Mouse (Mus musculus): ENCODE data around the gene Arsb. TPM values are rescaled to one million over a fixed set of nuclear protein-coding genes. Genes with fewer than 3 reads are reported as not detected.

Gene Arsb
- 36.4 and 37.4 TPM in 2 replicates for total RNA-seq (2023)

DNA sequence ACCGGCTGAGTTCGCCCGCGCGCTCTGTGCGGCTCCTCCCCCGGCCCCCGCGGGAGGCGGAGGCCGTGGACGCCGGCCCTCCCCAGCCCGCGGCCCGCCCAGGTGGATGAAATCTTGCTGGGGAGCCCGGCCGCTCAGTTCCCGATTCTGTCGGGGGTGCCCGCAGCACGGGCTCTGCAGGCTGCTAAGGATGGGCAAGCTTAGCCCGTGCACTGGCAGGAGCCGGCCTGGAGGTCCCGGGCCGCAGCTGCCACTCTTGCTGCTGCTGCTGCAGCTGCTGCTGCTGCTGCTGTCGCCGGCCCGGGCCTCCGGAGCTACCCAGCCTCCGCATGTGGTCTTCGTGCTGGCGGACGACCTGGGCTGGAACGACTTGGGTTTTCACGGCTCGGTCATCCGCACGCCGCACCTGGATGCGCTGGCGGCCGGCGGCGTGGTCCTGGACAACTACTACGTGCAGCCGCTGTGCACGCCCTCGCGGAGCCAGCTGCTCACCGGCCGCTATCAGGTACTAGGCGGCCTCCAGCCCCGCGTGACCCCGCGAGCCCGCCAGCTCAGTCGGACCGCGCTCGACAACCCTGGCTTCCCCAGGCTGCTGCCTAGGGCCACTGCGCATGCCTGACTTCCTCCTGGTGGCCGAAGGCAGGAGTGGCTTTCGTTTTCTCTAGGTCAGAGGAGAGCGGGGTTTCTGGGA is at the start of gene Arsb:
Arsb (plus strand) TSS at position 43 of the 691 bp plus-strand sequence.

Other genes with a start within 250 kb of the Arsb start
- gene Bhmt, start 133.7 kb upstream of the Arsb start, total RNA-seq (2023) = not detected in 2 replicates
- not detected in 2 replicates for gene Bhmt2, start 97.3 kb upstream of the Arsb start, total RNA-seq (2023)
- gene Dmgdh, start 97.2 kb upstream of the Arsb start, total RNA-seq (2023) = not detected in 2 replicates

Data from neutrophil, adult 65 days (primary cell).